Mouse (Mus musculus): ENCODE data around the gene Ms4a15. TPM values are rescaled to one million over a fixed set of nuclear protein-coding genes. Genes with fewer than 3 reads are reported as not detected.
A peak's percentile ranks its signal among the peaks of the same experiment; 100 is the strongest.

Gene Ms4a15
- total RNA-seq, 2 experiments from 2014 or later = not detected

DNA sequence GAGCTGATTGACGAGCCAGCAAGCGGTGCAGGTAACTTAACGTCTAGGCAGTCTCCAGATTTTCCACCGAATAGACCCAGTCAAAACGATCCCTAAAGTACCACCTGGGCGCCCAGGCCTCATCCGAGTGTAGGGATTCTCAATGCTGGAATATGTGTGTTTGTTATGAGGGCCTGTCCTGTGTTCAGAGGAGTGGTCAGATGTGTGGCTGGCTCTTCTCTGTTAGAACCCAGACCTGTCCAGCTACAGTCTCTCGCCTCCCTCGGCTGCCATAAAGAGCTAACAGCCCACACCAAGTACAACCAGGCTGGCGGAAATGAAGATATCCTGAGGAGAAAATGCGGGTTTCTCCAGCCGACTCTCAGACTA is 33.1 kb downstream of the Ms4a15 start:
- DNase-seq = no peak

DNA sequence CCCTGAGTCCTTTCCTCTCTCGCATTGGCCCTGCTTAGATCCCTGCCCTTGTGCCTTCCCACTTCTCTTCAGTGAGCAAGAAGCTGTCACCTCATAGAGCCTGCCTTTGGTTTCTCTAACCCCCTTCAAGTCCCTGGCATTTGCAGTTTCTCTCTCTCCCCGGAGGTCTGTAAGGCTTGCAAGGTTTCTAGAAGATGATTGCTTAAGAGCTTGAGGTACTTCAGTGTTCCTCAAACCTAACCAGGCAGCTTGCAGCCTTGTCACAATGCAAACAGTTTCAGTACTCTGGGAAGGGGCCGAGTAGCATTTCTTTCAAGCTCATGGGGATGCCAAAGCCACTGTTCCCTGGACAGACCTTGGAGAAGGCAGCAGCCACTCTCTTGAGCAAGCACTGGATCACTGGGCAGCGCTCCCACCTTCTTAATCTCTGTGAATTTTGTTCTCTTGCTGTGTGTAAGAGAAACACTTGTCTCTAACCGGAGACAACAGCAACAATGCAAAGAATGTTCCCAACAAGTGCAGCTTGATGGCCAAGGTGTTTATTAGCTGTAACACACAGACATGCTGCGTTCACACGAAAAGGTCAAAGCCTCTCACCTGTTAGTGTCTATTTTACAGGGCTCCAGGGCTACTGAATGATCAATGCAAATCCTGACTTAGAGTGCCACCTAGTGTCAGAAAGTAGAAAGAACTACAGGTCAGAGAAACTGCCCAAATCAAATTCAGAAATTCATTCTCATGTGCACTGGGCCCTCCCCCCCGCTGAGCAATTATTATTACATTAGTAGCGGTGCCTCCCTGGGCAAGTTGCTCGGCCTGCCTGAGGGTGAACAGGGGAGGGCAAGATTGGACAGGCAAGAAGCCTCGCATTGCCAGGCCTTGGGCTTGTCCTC is 33.7 kb downstream of the Ms4a15 start:
- DNase-seq = peak; percentile 54

DNA sequence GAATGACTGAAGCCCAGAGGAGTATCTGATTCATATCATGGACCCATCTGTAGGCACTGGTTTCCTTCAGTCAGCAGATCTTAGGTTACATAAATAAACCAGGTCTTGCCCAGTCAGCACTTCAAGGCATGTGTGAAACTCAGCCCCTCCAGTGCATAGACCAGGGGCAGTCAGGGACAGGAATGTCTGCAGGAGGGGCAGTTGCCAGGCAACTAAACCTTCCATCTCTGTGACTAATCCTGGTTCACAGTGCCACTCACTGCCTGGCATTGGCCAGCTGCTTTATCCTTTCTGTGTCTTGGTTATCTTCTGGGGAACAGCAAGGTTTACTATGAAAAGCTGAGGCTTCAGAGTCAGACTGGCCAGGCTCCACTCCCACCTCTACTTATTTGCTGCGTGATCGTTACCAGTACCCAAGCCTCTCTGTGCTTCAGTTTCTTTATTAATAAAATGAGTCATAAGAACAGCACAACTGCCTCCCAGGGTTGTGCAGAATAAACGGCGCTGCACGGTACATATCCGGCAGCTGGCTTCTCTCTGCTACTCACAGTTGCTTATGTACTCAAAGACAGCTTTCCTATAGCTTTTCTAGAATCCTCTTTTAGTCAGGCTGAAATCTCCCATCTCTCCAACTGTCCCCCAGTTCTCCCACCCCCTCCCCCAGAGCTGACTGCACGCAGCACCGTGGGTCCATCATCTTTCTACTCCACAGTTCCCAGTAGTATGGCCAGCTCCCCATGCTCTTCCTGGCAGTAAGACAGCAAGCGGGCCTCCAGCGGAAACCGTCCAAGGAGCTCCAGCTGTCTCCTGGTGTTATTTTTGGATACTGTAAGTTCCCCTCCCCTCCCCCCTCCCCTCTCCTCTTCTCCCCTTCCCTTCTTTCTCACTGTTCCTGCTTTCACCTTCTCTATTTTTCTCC is 40.8 kb downstream of the Ms4a15 start:
- peak; percentile 72 for DNase-seq

DNA sequence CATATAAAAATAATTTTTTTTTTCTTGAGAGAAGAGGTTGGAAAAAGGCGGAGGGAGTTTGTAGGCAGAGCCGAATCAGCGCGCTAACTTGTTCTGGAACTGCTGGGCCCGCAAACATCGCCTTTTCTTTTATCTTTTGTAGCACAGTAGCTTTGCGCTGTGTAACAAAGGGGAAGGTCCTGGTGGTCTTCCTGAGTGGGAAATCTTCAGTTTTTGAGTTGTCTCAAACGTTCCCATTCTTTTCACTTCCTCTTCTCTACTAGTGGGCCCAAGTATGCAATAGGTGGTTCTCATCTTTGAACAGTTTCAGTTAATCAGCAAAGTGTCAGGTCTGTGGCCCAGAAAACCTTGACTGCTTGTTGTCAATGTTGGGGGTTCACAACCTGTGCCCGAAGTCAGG is 43.5 kb downstream of the Ms4a15 start:
- no peak for DNase-seq

DNA sequence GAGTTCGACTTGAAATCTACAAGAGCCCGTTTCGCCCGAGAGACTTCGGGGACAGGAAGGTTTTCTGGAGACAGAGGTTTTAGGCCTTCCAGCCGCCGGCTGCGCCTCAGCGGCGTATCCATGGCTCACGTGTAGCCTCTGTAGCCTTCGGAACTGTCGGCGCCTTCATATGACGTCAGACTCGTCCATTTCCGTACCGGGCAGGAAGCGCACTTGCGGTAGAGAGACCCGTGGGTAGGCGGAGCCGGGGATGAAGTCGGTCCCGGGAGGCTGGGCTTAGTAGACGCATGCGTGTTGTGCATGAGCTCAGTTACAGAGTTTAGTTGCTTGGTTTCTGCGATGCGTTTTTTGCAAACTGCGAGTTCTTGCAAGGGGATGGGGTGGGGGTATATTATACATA is 43.9 kb downstream of the Ms4a15 start, which contains the start of gene Ccdc86:
TSS of gene Ccdc86 (minus strand) at position 155 of the 400 bp plus-strand sequence.
- peak; percentile 96 for DNase-seq

DNA sequence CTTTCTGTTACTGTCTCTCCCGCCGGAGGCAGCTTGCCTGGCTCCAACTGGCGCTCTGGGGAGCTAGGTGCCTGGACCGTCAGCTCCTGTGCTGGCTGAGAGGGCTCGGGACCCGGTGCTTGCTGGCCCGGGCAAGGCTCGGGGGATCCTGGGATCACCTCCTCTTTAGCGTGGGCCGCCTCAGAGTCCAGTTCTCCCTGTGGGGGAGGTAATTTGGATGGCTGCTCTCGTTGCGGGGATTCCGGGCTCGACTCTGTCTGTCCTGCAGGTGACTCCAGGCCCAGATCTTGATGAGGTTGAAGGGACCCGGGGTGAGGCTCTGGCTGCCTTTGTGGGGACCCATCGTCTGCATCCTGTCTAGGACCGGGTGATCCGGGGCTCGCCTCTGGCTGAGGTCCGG is 44.6 kb downstream of the Ms4a15 start:
- no peak for DNase-seq

DNA sequence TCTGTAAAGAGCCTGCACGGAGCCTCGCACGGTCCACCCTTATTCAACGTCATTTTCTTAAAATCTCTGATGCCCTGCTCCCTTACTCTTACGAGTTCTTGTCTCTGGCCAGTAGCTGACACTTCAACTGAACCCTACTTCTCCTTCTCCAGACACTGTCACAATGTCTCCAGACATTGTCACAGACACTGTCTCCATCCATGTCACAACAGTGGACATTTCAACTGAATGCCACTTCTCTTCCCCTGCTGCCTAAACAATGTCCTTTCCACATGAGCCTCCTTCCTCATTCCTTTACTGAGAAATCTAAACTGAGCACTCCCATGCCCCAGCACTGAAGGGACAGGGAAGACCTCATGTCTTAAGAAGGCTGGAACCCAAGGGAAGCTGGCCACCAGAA is 45.8 kb downstream of the Ms4a15 start:
- no peak for DNase-seq

DNA sequence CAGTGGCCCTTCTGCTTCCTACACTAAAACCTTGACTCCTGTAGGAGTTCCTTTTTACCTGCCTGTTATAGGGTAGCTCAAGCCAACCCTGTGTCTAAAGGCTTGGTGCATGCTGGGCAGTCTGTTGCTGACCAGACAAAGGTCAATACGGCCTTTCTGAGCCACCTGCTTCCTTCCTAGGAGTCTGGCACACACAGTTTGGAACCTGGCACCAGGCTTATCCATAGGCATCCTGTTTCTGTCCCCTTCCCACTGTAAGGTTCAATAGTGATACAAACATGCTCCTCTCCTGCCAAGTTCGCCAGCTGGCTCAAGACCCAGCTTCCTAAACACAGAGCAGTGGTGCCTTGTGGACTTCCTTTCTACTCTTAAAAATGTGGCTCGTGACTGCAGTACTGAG is 46.5 kb downstream of the Ms4a15 start:
- no peak for DNase-seq

DNA sequence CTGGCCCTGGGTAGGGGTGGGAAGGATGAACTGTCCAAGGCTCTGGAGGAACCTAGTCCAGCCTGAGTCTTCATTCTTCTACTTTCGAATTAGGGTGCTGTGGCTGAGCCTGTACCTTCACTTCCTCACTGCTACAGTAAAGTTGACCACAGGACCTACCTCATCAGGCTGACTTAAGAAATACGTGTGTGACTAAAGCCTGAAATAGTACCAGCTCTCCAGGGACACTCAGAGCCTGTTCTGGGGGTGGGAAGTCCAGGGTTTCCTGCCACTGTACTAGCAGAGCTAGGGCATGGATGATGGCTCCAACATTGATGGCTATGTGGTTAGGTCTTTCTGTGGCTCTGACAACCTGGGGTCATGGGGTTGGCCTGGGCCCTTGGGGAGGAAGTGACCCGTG is 49.1 kb downstream of the Ms4a15 start:
- DNase-seq = no peak

DNA sequence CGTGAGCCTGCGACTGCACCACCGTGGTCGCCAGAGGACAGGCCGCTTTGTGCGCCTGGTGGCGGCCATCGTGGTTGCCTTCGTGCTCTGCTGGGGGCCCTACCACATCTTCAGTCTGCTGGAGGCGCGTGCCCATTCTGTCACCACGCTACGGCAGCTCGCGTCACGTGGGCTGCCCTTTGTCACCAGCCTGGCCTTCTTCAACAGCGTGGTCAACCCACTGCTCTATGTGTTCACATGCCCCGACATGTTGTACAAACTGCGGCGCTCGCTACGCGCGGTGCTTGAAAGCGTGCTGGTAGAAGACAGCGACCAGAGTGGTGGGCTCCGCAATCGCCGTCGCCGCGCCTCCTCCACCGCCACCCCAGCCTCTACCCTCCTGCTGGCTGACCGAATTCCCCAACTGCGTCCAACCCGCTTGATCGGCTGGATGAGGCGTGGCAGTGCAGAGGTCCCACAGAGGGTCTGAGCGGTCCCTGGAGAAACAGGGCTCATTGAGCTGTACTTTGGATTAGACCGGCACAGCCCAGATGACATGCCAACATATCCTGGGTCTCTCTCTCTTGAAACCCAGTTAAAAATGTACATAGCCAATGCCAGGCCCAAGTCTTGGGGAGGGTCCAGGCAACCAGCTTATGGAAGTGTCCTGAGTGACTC is 52.1 kb downstream of the Ms4a15 start:
- DNase-seq = no peak

DNA sequence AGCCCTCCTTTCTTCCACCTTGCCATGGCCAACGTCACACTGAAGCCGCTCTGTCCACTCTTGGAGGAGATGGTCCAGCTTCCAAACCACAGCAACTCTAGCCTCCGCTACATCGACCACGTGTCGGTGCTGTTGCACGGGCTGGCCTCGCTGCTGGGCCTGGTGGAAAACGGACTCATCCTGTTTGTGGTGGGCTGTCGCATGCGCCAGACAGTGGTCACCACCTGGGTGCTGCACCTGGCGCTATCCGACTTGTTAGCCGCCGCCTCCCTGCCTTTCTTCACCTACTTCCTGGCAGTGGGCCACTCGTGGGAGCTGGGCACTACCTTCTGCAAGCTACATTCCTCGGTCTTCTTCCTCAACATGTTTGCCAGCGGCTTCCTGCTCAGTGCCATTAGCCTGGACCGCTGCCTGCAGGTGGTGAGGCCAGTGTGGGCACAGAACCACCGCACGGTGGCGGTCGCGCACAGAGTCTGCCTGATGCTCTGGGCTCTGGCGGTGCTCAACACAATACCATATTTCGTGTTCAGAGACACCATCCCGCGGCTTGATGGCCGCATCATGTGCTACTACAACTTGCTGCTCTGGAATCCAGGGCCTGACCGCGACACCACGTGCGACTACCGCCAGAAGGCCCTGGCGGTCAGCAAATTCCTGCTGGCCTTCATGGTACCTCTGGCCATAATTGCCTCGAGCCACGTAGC is 52.8 kb downstream of the Ms4a15 start:
- peak; percentile 74 for DNase-seq

DNA sequence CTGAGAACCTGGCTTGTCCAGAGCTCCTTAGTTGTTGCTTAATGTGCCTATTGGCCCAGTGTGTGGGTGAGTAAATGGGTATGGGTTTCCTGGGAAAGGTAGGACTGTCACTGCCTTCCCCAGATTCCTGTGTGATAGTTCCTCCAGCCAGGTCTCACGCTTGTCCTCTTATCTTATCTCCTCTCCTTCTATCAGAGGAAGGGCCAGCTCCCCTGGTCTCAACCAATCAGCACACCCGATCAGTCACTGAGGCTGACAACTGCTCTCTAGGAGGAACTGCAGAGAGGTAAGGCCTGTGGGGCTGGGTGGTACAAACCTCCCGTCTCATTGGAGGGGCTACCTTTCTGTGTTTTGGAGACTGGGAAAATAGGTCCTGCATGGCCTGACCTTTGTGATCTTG is 54.3 kb downstream of the Ms4a15 start:
- no peak for DNase-seq

DNA sequence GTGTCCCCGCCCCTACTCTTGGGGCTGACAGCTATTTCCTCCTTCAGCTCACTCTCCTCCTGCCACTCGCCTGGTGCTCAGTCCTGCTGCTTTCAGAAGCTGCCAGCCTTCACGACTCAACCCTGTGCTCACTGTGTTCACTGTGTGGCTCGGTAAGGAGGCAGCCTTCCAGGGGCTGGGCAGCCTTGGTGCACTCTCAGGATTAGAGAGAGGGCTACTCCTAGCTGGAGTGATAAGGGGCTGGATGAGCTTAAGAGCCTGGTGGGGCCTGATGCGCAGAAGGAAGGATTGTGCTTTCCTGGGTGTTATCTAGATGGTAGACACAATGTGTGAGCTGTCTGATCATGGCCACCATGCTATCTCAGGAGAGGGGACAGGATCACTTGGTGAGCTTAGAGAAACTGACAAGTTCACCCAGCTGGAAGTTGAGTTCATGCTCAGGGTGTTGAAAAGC is 55.9 kb downstream of the Ms4a15 start, which contains the start of gene Ptgdr2:
TSS of gene Ptgdr2 (plus strand) at position 51 of the 454 bp plus-strand sequence.
- DNase-seq = no peak

DNA sequence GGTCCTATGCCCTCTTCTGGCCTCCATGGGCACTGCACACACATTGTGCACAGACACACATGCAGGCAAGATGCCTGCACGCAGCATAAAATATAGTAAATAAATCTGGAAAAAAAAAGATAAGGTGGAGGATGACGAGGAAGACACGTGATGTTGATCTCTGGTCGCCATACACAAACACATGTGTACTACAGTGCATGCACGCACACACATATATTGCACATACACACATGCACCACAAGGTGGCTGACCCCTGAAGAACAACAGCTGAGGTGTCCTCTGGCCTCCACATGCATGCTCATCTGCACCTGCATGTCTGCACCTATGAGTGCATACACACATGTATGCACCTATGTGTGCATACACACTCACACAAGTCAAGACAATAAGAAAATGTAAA is 57.0 kb downstream of the Ms4a15 start:
- DNase-seq = no peak

DNA sequence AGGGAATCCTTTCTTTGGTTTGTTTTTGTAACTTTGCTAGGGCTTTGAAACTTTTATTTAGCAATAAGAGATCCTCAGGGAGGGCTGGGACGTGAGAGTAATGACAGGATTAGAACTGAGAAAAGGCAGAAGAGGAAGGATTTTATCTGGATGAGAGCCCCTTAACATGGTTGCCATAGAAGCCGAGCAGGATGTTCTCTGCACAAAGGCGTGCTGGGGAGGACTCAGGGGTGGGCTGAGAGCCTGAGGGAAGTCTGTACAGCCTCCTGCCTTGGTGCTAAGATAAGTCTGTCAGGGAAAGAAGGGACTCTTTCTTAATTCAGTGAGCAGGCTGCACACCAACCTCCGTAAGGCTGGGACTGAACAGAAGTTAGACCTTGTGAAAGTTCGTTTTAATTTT is 58.0 kb downstream of the Ms4a15 start:
- no peak for DNase-seq

DNA sequence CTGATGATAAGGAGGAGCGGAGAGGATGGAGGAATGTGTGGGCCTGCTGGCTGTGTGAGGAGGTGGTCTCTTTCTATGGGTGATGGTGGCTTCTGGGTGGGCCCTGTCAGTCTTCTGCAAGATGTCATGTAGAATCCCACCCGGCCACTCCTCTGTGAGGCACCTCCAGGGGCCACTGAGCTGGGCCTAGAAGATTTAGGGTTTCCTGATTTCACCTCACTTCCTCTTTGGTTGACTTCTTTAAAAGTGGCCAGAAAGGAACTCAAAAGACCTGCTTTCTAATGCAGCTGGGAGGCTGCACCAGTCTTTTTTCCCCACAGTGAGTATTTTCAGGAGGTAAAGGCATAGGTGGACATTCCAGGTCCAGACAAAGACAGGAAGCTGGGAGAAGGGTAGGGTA is 62.4 kb downstream of the Ms4a15 start:
- DNase-seq = no peak

Other genes with a start within 250 kb of the Ms4a15 start
- gene Cd6, start 163.2 kb downstream of the Ms4a15 start, total RNA-seq (2021) = under 1 TPM in 1 of 2 experiments, not detected in 1; 0.17 TPM
- 1 to 10 TPM; 2.1 to 2.3 TPM for gene Slc15a3, start 153.5 kb downstream of the Ms4a15 start, total RNA-seq (2021)
- 10 to 100 TPM; 52.4 to 53.4 TPM for gene Tmem132a, start 123.3 kb downstream of the Ms4a15 start, total RNA-seq (2021)
- 100 to 1,000 TPM; 100 to 104 TPM for gene Tmem109, start 111.2 kb downstream of the Ms4a15 start, total RNA-seq (2021)
- gene Prpf19, start 98.0 kb downstream of the Ms4a15 start, total RNA-seq (2021) = 100 to 1,000 TPM; 214 to 232 TPM
- not detected for gene Zp1, start 72.6 kb downstream of the Ms4a15 start, total RNA-seq (2021)
- gene Ptgdr2, start 56.1 kb downstream of the Ms4a15 start, total RNA-seq (2021) = under 1 TPM; 0.09 to 0.12 TPM
- gene Ccdc86, start 44.0 kb downstream of the Ms4a15 start, total RNA-seq (2021) = 10 to 100 TPM; 10.6 to 11.3 TPM
- gene Ms4a10, start 18.6 kb downstream of the Ms4a15 start, total RNA-seq (2021) = not detected
- gene Ms4a18, start 24.8 kb upstream of the Ms4a15 start, total RNA-seq (2021) = not detected
- gene Ms4a8a, start 87.9 kb upstream of the Ms4a15 start, total RNA-seq (2021) = under 1 TPM; 0.25 to 0.26 TPM
- not detected for gene 1700017D01Rik, start 137.6 kb upstream of the Ms4a15 start, total RNA-seq (2021)
- not detected for gene 1700025F22Rik, start 172.1 kb upstream of the Ms4a15 start, total RNA-seq (2021)
- not detected for gene Ms4a13, start 203.5 kb upstream of the Ms4a15 start, total RNA-seq (2021)
- not detected for gene Ms4a12, start 239.2 kb upstream of the Ms4a15 start, total RNA-seq (2021)

Measured in heart, postnatal 4 days (tissue).